Mouse (Mus musculus) MEL (cell line): Measurements from ENCODE around the gene Slc4a3. TPM values are rescaled to one million over a fixed set of nuclear protein-coding genes. Genes with fewer than 3 reads are reported as not detected.

Source experiments
- DNase-seq: peaks from one replicate; pipeline ENCODE4 v3.0.0; 2011; ENCODE audit warnings: low read depth, low spot score
- H3K27ac ChIP-seq: 2 replicates; pipeline ENCODE4 v1.5.1; 2012; ENCODE audit warnings: low read depth, mild to moderate bottlenecking, control low read depth, low read length, moderate library complexity; ENCODE audit not compliant: control insufficient read depth
- H3K27me3 ChIP-seq, 2 experiments: fragments of 150-350 bp in 1 of 2; sonication (generic) in 1 of 2; 2 replicates each; pipeline ENCODE4 v1.6.1; 2012; ENCODE audit warnings: low read length in 2 of 2, mild to moderate bottlenecking in 2 of 2, improper control_type of control experiment in 1 of 2, moderate library complexity in 1 of 2; ENCODE audit not compliant: insufficient read depth in 2 of 2, control insufficient read depth in 1 of 2
- H3K36me3 ChIP-seq, 2 experiments: 2 replicates each; pipeline ENCODE4 v1.6.1; 2012 to 2014; ENCODE audit warnings: low read length in 2 of 2, improper control_type of control experiment in 1 of 2, inconsistent platforms in 1 of 2, mild to moderate bottlenecking in 1 of 2; ENCODE audit not compliant: insufficient read depth in 2 of 2, control insufficient read depth in 1 of 2
- H3K4me1 ChIP-seq, 2 experiments: fragments of 150-350 bp in 1 of 2; sonication (generic) in 1 of 2; 2 replicates each; pipeline ENCODE4 v1.6.1; 2012; ENCODE audit warnings: low read length in 2 of 2, improper control_type of control experiment in 1 of 2, mild to moderate bottlenecking in 1 of 2; ENCODE audit not compliant: insufficient read depth in 2 of 2, control insufficient read depth in 1 of 2
- H3K4me3 ChIP-seq, 2 experiments: fragments of 150-350 bp in 1 of 2; sonication (generic) in 1 of 2; 2 replicates each; pipeline ENCODE4 v1.5.1; 2012; ENCODE audit warnings: low read depth in 2 of 2, low read length in 2 of 2, mild to moderate bottlenecking in 2 of 2, moderate library complexity in 2 of 2, control low read depth in 1 of 2, improper control_type of control experiment in 1 of 2; ENCODE audit not compliant: control insufficient read depth in 1 of 2, insufficient read depth in 1 of 2
- H3K79me2 ChIP-seq: 2 replicates; pipeline ENCODE4 v1.6.1; 2012; ENCODE audit warnings: mild to moderate bottlenecking, low read length, moderate library complexity; ENCODE audit not compliant: control insufficient read depth, poor library complexity, insufficient read depth
- H3K9ac ChIP-seq: 2 replicates; pipeline ENCODE4 v1.6.1; 2012; ENCODE audit warnings: low read depth, mild to moderate bottlenecking, control low read depth, low read length, moderate library complexity; ENCODE audit not compliant: control insufficient read depth, poor library complexity, severe bottlenecking
- H3K9me3 ChIP-seq: fragments of 150-350 bp; sonication (generic); replicated peaks from 2 replicates; pipeline ENCODE4 v1.6.1; 2012; ENCODE audit warnings: mild to moderate bottlenecking, low read length, improper control_type of control experiment, moderate library complexity; ENCODE audit not compliant: insufficient read depth
- BHLHE40 ChIP-seq: IDR thresholded peaks from 2 replicates; pipeline ENCODE4 v1.6.1; 2012; ENCODE audit warnings: low read depth, mild to moderate bottlenecking, inconsistent platforms, low read length, improper control_type of control experiment, borderline replicate concordance
- CHD1 ChIP-seq: IDR thresholded peaks from 2 replicates; pipeline ENCODE4 v1.6.1; 2012; ENCODE audit warnings: low read depth, mild to moderate bottlenecking, inconsistent platforms, low read length, improper control_type of control experiment
- ELF1 ChIP-seq: IDR thresholded peaks from 2 replicates; pipeline ENCODE4 v1.6.1; 2014; ENCODE audit warnings: low read depth, mild to moderate bottlenecking, inconsistent platforms, low read length, improper control_type of control experiment, moderate library complexity
- ETS1 ChIP-seq: IDR thresholded peaks from 2 replicates; pipeline ENCODE4 v1.6.1; 2012; ENCODE audit warnings: low read depth, mild to moderate bottlenecking, inconsistent platforms, low read length, improper control_type of control experiment, moderate library complexity
- GATA1 ChIP-seq: IDR thresholded peaks from 2 replicates; pipeline ENCODE4 v1.6.1; 2011; ENCODE audit warnings: low read depth, low read length, improper control_type of control experiment
- JUND ChIP-seq: IDR thresholded peaks from 2 replicates; pipeline ENCODE4 v1.6.1; 2011; ENCODE audit warnings: low read depth, mild to moderate bottlenecking, improper control_type of control experiment, low read length
- KAT2A ChIP-seq: conservative IDR thresholded peaks from 2 replicates; pipeline ENCODE4 v1.6.1; 2012; ENCODE audit warnings: low read depth, low read length, improper control_type of control experiment, inconsistent platforms
- MAX ChIP-seq: IDR thresholded peaks from 2 replicates; pipeline ENCODE4 v1.6.1; 2011; ENCODE audit warnings: low read length, improper control_type of control experiment
- MAZ ChIP-seq: IDR thresholded peaks from 2 replicates; pipeline ENCODE4 v1.6.1; 2012; ENCODE audit warnings: low read depth, mild to moderate bottlenecking, inconsistent platforms, low read length, improper control_type of control experiment
- MXI1 ChIP-seq: IDR thresholded peaks from 2 replicates; pipeline ENCODE4 v1.6.1; 2011; ENCODE audit warnings: mild to moderate bottlenecking, low read depth, low read length, improper control_type of control experiment
- MYB ChIP-seq: IDR thresholded peaks from 2 replicates; pipeline ENCODE4 v1.6.1; 2011; ENCODE audit warnings: mild to moderate bottlenecking, low read depth, low read length, improper control_type of control experiment
- MYC ChIP-seq: IDR thresholded peaks from 2 replicates; pipeline ENCODE4 v1.6.1; 2011; ENCODE audit warnings: low read depth, mild to moderate bottlenecking, low read length, improper control_type of control experiment, moderate library complexity
- POLR2A ChIP-seq, 2 experiments: IDR thresholded peaks; 2 replicates each; pipeline ENCODE4 v1.6.1; 2011 to 2012; ENCODE audit warnings: low read length in 2 of 2, mild to moderate bottlenecking in 2 of 2, control low read depth in 1 of 2, improper control_type of control experiment in 1 of 2, low read depth in 1 of 2, moderate library complexity in 1 of 2; ENCODE audit not compliant: control insufficient read depth in 1 of 2, insufficient read depth in 1 of 2, poor library complexity in 1 of 2
- POLR2AphosphoS2 ChIP-seq: IDR thresholded peaks from 2 replicates; pipeline ENCODE4 v1.6.1; 2011; ENCODE audit warnings: low read length, improper control_type of control experiment
- RCOR1 ChIP-seq: IDR thresholded peaks from 2 replicates; pipeline ENCODE4 v1.6.1; 2012; ENCODE audit warnings: low read depth, mild to moderate bottlenecking, inconsistent platforms, low read length, improper control_type of control experiment
- SIN3A ChIP-seq: IDR thresholded peaks from 2 replicates; pipeline ENCODE4 v1.6.1; 2012; ENCODE audit warnings: low read length, improper control_type of control experiment, inconsistent platforms
- SMC3 ChIP-seq: IDR thresholded peaks from 2 replicates; pipeline ENCODE4 v1.6.1; 2011; ENCODE audit warnings: low read depth, low read length, improper control_type of control experiment
- TAL1 ChIP-seq: IDR thresholded peaks from 2 replicates; pipeline ENCODE4 v1.6.1; 2012; ENCODE audit warnings: mild to moderate bottlenecking, inconsistent platforms, low read length, moderate library complexity, mixed read lengths
- TBP ChIP-seq: IDR thresholded peaks from 2 replicates; pipeline ENCODE4 v1.8.0; 2011; ENCODE audit warnings: low read depth, low read length, improper control_type of control experiment
- TCF12 ChIP-seq: IDR thresholded peaks from 2 replicates; pipeline ENCODE4 v1.6.1; 2014; ENCODE audit warnings: low read depth, mild to moderate bottlenecking, inconsistent platforms, low read length, improper control_type of control experiment, moderate library complexity
- UBTF ChIP-seq: IDR thresholded peaks from 2 replicates; pipeline ENCODE4 v1.6.1; 2012; ENCODE audit warnings: low read depth, mild to moderate bottlenecking, inconsistent platforms, low read length, improper control_type of control experiment, moderate library complexity, borderline replicate concordance; ENCODE audit not compliant: insufficient read depth
- USF1 ChIP-seq: IDR thresholded peaks from 2 replicates; pipeline ENCODE4 v1.6.1; 2014; ENCODE audit warnings: low read depth, mild to moderate bottlenecking, inconsistent platforms, low read length, improper control_type of control experiment, moderate library complexity
- ZKSCAN1 ChIP-seq: IDR thresholded peaks from 2 replicates; pipeline ENCODE4 v1.6.1; 2012; ENCODE audit warnings: low read depth, mild to moderate bottlenecking, inconsistent platforms, low read length, improper control_type of control experiment, moderate library complexity
- ZMIZ1 ChIP-seq: IDR thresholded peaks from 2 replicates; pipeline ENCODE4 v1.6.1; 2012; ENCODE audit warnings: low read depth, mild to moderate bottlenecking, inconsistent platforms, low read length, improper control_type of control experiment, moderate library complexity
- polyA plus RNA-seq, 2 experiments: library from polyadenylated mRNA; stranded (reverse) in 1 of 2; unstranded in 1 of 2; fragments of >175 nt in 1 of 2; fragments of >200 nt in 1 of 2; gene quantifications; 2 replicates each; pipeline versions ENCODE4 v1.2.1 to v1.2.4; 2012; ENCODE audit warnings: low replicate concordance in 2 of 2, low read depth in 1 of 2; ENCODE audit not compliant: insufficient read length in 2 of 2, insufficient read depth in 1 of 2, missing spikeins in 1 of 2
- total RNA-seq: library from RNA; depleted of rRNA; stranded (reverse); fragments of 300-350 nt; gene quantifications from 2 replicates; pipeline ENCODE4 v1.2.3, GENCODE M21; 2012

Slc4a3 gene
- total and polyA plus RNA-seq, 3 experiments = not detected

- H3K27ac ChIP-seq = no peak overlapping the region
- no peak for TF ChIP-seq CHD1
- TF ChIP-seq, all 39 proteins: peak for 0
- no peak overlapping the region for H3K9ac ChIP-seq
Observed at GRCm38 (mm10) chr1:75518427-75518826, 27.6 kb upstream of the Slc4a3 start.

DNA sequence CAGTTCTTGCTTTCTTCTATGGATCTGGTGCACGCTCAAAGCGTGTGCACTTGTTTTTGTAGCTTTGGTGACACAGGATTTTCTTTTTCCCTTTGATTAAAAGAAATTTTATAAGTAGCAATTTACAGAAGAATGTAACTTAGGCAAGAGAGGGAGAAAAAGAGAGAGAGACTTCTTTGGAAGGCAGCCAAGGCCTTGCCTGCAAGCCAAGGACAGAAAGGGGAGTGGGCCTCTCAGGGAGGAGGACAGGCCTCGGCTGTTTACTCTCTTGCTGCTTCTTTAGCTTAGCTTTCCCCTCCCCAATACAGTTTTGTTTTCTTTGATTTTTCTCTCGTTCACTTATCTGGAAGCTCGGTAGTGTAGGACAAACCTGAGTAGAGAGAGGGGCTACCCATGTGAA, 26.5 kb upstream of the Slc4a3 start:
- no peak overlapping the region for H3K27ac ChIP-seq
- peaks cover 0 to 8% of the 10 kb centered on the region in 2 experiments; a peak in 1 of 4 replicates for H3K4me1 ChIP-seq
- peaks cover 2% of the 10 kb centered on the region; the same call in 1 of the 2 replicates for H3K79me2 ChIP-seq
- DNase-seq = no peak
- H3K9ac ChIP-seq = no peak overlapping the region
- H3K9me3 ChIP-seq = no peaks in the 10 kb centered on the region
- no peak for TF ChIP-seq KAT2A
- no peak for TF ChIP-seq JUND
- TF ChIP-seq MYC = no peak
- no peak for TF ChIP-seq TAL1
- TF ChIP-seq GATA1 = no peak
- no peak for TF ChIP-seq MXI1
- TF ChIP-seq SMC3 = no peak
- no peak for TF ChIP-seq TBP
- no peak for TF ChIP-seq MYB
- peaks cover 0 to 11% of the 10 kb centered on the region in 2 experiments; a peak in 2 of 4 replicates for H3K36me3 ChIP-seq
- no peaks in the 10 kb centered on the region; a peak in 1 of 4 replicates for H3K27me3 ChIP-seq
- no peak overlapping the region for H3K4me3 ChIP-seq

More at GRCm38 (mm10) chr1:75518427-75518826, 27.6 kb upstream of the Slc4a3 start:
- Histone ChIP-seq H3K36me3 (peaks cover 0 to 11% of the 10 kb centered on the region in 2 experiments; a peak in 2 of 4 replicates), H3K4me1 (peaks cover 0 to 8% of the 10 kb centered on the region in 2 experiments; a peak in 1 of 4 replicates), H3K27me3 (no peaks in the 10 kb centered on the region; a peak in 1 of 4 replicates), H3K4me3 (no peak overlapping the region), H3K9me3 (no peaks in the 10 kb centered on the region), H3K79me2 (peaks cover 2% of the 10 kb centered on the region; the same call in 1 of the 2 replicates)
- no peak for DNase-seq

- DNase-seq = peak; percentile 97
- H3K27ac ChIP-seq = peak within 1 kb of the TSS; percentile 96
- peak within 1 kb of the TSS; percentile 92 for H3K9ac ChIP-seq
- H3K79me2 ChIP-seq = peaks cover 2% of the 10 kb centered on the region; the same call in 1 of the 2 replicates
- H3K27me3 ChIP-seq = no peaks in the 10 kb centered on the region; a peak in 1 of 4 replicates
- peaks cover 0 to 8% of the 10 kb centered on the region in 2 experiments; a peak in 1 of 4 replicates for H3K4me1 ChIP-seq
- peak within 1 kb of the TSS; percentile 67 to 90 for H3K4me3 ChIP-seq
- peaks cover 0 to 11% of the 10 kb centered on the region in 2 experiments; a peak in 2 of 4 replicates for H3K36me3 ChIP-seq
- H3K9me3 ChIP-seq = no peaks in the 10 kb centered on the region
- peak; percentile 90 for TF ChIP-seq ELF1
- peak; percentile 75 for TF ChIP-seq USF1
- TF ChIP-seq JUND = no peak
- no peak; the same call in 1 of the 2 replicates for TF ChIP-seq ETS1
- peak; percentile 75 for TF ChIP-seq MAX
- peak; percentile 77; the same call in 1 of the 2 replicates for TF ChIP-seq MAZ
- TF ChIP-seq POLR2AphosphoS2 = peak; percentile 94
- peak; percentile 89 to 96 for TF ChIP-seq POLR2A (IDR thresholded peaks at IDR 0.05; ENCODE audit: control insufficient read depth in 1 of 2, insufficient read depth in 1 of 2, low read depth in 1 of 2, low read length in 2 of 2, poor library complexity in 1 of 2)
- TF ChIP-seq BHLHE40 = no peak
- no peak; the same call in 1 of the 2 replicates for TF ChIP-seq KAT2A
- peak; percentile 100 for TF ChIP-seq SIN3A
- TF ChIP-seq TAL1 = no peak
- peak; percentile 88 for TF ChIP-seq ZMIZ1
- TF ChIP-seq TCF12 = peak; percentile 58
- no peak for TF ChIP-seq UBTF
- no peak for TF ChIP-seq RCOR1
- no peak for TF ChIP-seq ZKSCAN1
Observed at GRCm38 (mm10) chr1:75521321-75522031, 24.6 kb upstream of the Slc4a3 start, which contains the start of gene Stk11ip. TSS of gene Stk11ip (plus strand) at chr1:75521529.
